Mouse (Mus musculus): ENCODE results near the gene Gm10972.
"Not testable (repeated sequence)": the region's sequence is repeated elsewhere in the genome, so short reads cannot be mapped to it uniquely, and the experiment has no call there.

DNA sequence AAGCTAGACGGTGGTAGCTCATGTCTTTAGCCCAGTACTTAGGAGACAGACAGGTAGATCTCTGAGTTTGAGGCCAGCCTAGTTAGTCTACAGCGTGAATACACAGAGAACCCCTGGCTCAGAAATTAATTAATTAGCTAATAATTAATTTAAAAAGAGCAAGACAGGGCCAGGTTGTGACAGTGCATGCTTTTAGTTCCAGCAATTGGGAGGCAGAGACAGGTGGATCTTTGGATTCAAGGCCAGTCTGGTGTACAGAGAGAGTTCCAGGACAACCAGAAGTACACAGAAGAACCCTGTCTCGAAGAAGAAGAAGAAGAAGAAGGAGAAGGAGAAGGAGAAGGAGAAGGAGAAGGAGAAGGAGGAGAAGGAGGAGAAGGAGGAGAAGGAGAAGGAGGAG lies 45.8 kb downstream of the Gm10972 start:
- not testable (repeated sequence) for TF ChIP-seq CTCF, EP300 (IDR thresholded peaks at IDR 0.05; ENCODE audit: low read depth)
